Mouse (Mus musculus) testis, postnatal 10 days (tissue): ENCODE measurements around the gene Inka2.
"Not testable (repeated sequence)": the region's sequence is repeated elsewhere in the genome, so short reads cannot be mapped to it uniquely, and the experiment has no call there.

Experiments used
- DNase-seq: peaks from one replicate; pipeline ENCODE4 v3.0.0; 2021; ENCODE audit warnings: low spot score

Gene Inka2

DNA sequence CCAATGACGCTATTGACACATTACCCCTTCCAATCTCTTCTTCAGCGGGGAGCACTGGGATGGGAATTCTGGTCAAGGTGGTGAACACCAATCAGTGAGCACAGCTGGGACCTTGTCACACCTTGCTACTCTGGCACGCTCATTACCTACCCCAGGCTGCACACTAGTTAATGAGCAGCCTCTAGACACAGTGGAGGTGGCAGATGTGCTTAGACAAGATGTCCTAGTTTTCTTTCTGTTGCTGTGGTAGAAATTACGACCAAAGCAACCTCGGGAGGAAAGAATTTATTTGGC is 7.3 kb upstream of the Inka2 start:
- no peak for DNase-seq

DNA sequence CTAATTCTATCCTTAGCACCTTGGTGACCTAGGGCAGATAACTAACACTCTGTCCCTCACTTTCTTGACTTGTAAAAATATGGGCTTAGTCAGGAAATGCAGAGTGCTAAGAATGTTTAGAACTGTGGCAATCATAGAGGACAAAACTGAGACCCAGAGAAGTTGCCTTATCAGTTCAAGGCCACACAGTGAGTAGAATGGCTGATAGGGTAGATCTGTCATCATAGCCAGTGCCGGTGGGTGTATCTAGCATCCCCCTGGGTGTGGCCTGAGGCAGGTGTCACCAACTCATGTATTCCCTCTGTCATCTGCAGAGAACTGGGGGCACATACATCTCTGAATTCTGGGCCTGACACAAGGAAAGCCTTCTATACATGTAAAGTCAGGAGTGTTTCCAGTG is 6.1 kb upstream of the Inka2 start:
- no peak for DNase-seq

DNA sequence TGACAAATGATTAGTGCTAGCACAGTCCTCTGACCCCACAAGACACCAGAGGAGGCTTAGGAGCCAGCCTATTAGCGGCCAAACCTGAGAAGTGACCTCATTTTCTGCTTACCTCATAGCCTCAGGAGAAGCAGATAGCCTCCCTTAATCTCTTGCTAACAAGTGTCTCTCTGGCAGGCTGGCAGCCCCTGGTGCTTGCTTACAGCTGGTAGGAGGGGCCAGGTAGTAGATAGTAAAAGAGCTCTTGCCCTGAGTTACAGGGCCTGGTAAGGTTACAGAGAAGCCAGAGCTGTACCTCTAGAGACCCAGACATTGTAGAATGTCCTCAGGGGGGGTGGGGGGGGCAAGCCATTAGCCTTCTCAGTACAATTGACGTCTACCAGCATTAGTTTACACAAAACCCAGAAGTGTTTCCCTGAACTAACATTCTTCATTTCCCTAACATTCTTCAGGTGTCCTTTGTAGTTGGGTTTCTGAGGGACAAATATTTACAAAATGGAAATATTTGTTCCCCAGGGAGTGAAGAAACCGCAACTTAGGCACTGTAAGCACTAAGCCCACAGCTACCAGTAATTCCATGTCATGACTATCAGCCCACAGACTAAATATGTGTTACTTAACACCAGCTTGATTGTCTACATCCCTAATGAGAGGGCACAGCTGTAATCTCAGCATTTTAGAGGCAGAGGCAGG is 5.0 kb upstream of the Inka2 start:
- DNase-seq, result no peak

DNA sequence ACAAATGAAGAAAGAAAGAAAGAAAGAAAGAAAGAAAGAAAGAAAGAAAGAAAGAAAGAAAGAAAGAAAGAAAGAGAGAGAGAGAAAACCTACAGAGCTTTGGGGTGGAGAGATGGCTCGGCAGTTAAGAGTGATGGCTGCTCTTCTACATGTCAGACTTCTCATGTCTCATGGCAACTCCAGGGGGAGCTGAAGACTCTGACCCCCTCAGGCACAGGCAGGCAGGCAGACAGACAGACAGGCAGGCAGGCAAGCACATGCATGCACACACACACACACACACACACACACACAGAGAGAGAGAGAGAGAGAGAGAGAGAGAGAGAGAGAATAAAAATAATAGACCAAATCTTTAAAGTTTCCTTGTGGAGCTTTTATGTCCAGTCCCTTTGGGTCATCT is 3.6 kb upstream of the Inka2 start:
- DNase-seq, result not testable (repeated sequence)

DNA sequence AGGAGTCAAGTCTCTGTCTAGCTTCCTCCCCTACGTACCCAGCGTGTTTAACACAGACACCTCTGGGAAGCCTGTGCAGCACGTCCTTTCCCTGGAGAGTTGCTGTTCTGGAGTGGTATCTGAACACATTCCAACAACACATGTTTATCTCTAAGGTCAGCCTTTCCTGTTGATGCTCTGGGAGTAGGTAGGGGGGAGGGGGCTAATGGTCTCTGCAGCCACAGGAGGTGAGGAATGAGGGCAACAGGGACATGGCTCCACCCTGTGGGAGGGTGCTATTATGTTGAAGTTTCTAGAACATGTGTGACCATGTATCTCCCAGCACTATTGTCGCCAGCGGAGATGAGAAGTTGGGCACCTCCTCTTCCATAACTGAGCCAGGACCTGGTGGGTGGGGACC is 3.0 kb upstream of the Inka2 start:
- DNase-seq, result no peak

DNA sequence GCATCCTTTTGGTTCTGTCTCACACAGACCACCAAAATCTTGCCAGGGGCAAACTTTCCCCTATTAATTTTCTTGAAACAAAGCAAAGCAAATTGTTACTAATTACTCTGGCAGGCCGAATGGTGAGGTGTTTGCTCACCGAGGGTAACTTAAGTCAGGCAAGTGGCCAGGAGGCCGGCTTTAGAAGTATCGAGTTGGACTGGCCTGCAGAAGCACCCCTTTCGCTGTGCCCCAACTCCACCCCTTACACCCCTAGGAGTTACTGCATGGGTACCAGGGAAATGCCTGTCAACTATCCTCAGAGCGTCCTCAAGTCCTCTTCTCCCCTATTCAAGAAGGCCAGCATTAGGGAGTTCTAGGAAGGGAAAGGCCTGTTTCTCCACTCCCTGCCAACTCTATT is 828 bp upstream of the Inka2 start:
- no peak for DNase-seq

DNA sequence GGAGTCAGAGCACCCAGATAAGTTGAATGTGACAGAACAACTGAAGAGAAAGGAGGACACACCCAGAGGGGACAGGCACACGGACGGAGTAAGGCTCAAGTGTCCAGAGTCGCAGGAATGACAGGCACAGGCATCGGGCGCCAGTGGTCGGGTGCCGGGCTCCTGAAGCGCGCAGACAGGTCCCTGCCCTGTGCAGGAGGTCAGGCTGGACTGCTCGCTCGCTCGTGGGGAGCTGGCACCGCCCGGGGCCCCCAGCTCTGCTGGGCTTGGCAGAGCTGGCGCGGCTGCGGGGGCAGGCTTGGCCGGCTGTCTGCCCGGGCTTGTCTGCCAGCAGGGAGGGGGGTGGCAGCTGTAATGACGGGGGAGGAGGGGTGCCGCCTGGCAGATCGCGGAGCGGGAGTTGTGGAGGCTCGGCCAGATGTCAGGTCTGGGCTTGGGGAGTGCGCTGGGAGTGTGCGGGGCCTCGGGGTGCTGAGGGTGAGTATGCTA is 706 bp downstream of the Inka2 start:
- peak; percentile 74 for DNase-seq

DNA sequence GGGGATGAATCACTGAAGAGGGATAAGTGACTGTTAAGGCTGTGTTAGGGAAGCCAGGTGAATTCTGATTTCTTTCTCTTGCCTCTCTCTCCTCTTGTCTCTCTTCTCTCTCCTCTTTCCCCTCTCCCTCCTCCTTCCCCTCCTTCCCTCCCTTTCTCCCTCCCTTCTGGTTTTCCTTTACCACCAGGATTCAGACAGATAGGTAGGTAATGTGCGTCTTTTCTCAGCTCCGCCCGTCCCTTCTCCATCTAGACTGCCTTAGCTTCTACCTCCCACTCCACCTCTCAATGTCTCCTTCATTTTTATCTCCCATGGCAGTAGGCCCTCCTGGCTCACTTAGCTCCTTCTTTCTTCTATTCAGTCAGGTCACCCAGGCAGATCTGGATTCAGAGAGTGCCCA is 1.2 kb downstream of the Inka2 start:
- no peak for DNase-seq

DNA sequence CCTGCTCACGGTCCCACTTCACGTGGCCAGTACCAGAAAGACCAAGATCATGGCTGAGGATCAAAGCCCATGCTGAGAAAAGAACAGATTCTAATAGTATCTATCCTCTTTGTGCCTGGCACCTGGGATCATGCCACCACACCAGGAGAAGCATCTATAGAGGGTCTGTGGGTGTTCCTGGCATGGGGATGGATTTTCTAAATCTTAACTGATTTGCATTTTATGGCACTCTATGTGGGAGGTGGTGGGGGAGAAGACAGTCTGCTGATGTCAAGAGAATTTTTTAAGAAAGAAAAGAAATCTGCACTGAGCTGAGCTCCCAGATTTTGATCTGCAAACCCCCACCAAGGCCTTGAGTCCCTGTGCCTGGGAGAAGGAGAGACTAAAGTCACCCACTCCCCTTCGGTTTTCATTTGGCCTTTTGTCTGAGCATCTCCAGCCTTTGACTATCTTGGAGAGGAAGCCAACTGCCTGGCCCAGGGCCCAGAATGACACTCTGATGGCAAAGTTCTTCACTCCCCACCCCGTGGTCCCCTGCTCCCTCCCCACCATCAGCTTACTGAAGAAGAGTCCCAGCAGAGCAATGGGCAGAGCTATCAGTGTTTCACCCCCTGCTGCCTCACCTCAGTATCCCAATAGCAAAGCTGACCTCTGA is 2.1 kb downstream of the Inka2 start:
- DNase-seq, result no peak

DNA sequence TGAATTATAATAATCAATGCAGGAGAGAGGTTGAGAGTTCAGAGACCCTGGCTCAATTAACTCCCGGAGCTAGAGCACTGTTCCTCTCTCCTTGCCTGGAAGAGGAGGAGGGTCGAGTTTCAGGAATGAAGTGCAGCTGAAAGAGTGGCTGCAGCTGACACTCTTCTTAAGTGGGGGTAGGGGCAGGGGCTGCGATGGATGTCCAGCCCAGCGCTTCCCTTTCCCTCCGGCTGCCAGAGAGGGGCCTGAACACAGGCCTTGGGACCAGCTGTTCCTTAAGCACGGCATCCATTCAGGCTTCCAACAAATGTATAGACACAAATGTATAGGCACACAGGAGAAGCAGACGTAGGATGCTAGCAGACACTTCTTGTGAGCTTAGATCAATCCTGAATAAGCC is 3.2 kb downstream of the Inka2 start:
- no peak for DNase-seq

DNA sequence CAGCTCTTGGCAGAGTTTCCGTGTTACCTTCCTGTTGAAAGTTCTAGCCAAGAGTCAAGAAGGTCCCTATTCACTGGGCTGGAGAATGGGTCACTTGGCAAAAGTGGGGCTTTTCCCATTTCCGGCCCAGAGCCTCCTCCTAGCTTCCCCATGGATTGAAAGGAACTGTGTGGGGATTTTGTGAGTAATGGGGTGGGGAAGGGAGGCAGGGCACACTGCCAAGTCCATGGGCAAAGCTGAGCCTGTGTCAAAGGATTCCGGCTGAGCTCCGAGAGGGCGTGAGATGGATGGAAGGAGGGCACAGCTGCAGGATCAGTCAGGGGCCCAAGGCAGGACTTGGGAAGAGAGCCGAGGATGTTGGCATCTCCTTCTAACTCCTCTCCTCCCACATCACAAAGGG is 5.8 kb downstream of the Inka2 start:
- no peak for DNase-seq

DNA sequence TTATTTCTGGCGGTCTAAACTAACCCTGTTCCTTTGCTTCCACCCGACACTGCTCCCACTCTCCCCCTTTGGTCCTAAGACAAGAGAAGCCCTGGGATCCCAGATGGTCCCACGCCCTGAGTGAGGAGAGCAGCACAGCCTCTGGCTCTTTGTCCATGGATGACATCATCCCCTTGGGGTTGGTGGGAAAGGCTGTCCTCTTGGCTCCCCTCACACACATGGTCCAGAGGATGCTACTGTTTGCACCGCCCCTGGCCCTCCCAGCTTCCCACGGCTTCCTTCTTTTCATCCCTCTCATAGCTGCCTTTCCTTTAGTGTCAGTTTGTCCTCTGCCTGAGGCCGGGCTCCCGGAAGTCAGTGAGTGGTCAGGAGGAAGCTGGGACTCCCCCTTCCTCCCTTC is 7.3 kb downstream of the Inka2 start:
- no peak for DNase-seq

DNA sequence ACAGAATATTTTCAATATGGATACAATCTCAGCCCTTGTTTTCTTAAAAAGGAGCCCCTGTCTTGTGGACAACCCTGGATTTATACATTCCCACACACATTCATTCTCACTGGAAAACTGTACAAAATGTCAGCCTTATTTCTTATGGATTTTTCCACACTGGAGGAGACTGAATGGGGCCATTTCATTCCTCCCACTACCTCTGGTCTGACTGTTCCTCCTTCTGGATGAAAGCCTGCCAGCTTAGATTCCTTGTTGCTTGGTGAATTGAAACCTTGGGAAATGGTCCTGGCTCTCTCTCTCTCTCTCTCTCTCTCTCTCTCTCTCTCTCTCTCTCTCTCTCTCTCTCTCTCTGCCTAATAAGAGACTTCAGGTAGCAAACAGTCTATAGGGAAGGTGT is 8.4 kb downstream of the Inka2 start:
- no peak for DNase-seq

DNA sequence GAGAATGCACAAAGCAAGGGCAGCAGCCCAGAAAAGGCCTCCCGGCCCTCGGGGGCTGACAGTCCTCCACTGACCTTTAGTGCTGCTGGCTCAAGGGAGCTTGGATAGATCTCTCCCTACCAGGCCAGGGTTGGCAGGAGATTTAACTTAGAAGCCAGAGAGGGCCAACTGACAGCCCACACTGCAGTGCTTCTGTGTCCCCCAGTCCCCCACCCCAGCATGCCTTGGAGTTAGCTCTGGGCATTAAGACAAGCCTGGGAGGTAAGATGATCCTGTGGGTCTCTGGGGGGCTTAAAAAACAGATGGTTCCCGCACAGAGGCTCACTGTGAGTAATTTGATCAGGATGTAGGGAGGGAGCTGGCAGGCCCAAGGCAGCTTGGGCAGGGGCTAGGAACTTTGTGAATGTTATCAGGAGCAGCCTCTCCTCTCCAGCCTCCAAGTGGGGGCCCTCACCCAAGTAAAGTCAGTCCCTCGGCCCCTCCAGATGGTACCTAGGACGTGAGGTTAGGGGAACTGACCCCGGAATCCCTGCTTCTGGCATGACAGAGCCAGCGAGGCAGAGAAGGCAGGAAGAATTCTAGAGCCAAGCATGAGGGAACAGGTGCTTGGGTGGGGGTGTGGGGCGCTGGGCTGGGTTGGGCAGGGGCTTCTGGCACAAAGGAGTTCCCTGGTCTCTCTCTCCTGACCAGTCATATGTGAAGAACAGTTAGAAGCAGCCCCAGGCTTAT is 9.9 kb downstream of the Inka2 start:
- DNase-seq, result no peak

DNA sequence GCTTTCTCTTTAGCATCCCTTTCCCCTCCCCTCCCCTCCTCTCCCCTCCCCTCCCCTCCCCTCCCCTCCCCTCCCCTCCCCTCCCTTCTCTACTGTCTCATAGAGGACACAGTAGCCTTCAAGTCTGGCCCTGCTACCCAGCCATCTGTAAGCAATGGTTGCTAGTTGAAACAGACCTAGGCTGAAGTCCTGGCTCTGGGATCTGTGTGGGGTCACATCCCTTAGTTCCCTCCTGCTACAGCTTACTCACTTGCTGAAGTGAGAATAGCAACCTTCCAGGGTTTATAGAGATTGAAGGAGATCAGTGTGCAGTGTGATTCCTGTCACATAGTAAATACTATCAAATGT is 10.4 kb downstream of the Inka2 start:
- no peak for DNase-seq

DNA sequence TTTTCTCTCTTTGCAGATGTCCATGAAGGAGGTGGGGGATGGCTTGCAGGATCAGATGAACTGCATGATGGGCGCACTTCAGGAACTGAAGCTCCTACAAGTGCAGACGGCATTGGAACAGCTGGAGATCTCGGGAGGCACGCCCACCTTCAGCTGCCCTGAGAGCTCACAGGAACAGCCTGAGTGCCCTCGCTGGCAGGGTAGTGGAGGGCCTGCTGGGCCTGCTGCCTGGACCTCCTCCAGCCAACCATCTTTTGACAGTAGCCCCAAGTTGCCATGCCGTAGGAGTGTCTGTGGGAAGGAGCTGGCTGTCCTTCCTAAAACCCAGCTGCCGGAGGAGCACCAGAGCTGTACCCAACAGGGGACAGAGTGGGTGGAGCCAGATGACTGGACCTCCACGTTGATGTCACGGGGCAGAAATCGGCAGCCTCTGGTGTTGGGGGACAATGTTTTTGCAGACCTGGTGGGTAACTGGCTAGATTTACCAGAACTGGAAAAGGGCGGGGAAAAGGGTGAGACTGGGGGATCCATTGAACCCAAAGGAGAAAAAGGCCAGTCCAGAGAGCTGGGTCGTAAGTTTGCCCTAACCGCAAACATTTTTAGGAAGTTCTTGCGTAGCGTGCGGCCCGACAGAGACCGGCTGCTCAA is 12.1 kb downstream of the Inka2 start:
- no peak for DNase-seq

DNA sequence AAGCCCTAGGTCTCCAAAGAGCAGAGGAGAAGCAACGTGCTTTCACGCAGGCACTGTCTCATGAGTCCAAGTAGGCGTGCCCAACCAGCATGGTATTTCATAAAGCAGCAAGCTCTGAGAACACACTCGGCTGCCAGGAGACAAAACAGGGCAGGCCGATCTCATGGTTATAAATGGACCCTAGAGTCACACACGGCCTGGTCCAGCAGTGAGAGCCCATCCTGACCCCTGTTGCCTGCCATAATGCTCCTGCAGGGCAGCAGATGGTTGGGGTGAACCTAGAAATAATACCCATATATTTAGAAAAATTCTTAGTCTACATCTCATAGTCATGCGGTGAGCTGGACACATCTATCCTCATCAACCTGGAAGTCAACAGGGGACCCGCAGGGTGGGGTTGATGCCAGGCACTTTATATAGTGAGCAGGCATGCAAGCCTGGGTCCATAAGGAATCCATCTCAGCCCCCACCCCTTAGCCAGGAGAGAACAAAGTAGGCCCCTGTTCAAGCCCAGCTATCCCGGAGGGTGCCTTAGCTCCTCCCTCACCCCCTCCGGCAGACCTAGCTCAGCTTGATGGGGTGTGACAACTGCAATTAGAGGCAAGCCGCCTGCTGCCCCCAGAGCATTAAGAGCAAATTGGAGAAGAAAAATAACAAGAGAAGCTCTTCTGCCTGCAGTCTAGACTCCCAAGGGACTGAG is 13.6 kb downstream of the Inka2 start:
- DNase-seq, result no peak

DNA sequence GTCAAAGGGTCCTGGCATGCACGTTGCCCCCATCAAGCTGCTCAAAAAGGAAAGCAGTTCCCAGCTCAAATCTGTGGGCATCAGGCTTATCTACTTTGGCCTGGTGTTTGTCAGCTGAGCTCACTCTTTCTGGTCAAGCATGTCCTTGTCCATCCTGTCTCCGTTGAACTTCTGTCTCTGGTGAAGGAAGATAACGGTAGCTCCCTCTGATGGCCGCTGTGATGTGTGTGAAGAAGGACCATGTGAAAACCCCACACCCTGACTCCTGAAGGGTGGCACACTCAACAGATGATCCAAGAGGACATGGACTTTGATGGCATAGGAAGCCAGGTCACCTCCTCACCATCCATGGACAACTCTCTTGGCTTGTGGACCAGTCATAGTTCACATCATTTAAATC is 14.3 kb downstream of the Inka2 start:
- no peak for DNase-seq

DNA sequence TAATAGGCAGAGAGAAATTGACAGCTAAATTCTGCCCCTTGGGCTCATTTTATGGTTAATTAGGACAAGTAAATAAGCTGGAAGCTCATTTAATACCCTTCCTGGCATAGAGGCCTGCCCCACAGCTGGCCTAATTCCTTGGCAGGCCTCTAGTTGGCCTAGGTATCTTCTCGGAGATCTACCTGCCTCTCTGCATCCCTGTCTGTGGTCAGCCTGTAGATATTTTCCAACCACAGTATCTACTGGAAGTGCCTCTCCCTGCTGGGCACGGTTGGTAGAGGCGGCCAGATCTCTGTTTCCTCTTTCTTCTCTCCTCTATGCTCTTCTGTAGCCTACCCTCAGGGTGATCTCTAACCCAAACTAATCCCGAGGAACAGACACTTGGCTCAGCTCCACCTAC is 15.6 kb downstream of the Inka2 start:
- DNase-seq, result no peak

DNA sequence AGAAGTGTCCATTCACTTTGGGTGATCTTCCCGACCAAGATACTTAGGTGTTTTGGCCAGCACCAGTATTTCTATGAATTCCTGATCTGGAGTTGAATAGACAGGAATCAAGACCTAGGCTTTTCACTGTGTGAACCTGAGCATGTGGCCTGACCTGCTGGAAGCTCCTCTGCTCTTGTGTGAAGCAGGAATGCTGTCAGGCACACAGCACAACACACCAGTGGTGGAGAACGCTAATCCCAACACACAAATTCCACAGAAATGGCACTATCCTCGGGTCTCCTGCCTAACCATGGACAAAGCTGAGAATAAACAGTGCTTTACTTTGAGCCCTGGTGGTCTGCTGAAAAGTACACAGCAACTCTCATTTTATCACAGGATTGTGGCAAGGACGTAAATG is 16.1 kb downstream of the Inka2 start:
- no peak for DNase-seq

DNA sequence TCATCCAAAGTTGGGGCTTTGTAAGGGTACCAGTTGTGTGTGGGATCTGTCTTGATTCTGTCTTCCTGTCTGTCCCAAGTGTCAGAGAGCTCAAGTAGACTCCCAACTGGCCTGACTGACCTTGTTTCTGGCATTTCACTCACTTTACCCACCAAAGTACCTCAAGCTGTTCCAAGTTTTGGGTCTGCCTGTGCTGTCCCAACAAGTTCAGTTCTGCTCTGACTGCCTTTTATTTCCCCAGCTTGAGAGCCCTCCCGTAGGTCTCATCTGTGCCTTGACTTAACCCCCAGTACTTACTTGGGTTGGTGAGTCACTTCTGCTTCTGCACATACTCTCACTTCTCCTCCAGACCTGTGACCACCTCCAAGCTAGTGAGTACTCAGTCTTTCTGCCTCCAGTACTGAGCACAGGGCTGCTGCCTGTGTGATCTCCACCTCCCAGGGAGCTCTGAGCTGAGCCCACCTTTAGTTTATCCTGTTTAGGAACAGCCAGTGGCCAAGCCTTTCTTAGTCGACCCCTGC is 17.3 kb downstream of the Inka2 start:
- no peak for DNase-seq

DNA sequence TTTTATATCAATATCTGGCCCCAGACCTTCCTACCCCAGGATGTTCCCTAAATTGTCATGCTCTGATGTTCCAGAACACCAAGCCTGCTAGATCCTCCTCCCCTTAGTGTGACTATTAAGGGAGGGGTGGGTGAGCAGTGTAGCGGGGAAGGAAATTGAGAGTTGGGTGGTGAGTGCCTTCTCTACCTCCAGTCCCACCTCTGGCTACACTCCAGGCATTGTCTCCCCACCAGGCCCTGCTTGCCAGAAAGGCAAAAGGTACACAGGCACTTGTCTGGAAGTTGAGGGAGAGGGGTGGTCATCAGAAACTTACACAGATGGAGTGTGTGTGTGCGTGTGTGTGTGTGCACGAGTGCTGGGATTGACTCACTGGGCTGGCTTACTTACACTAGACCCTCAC is 18.1 kb downstream of the Inka2 start:
- no peak for DNase-seq
